Mouse (Mus musculus): ENCODE results near the gene Cebpe. TPM values are rescaled to one million over a fixed set of nuclear protein-coding genes. Genes with fewer than 3 reads are reported as not detected.

Cebpe gene
- polyA plus RNA-seq, 1 experiment from 2014 or later: 0.15 TPM

DNA sequence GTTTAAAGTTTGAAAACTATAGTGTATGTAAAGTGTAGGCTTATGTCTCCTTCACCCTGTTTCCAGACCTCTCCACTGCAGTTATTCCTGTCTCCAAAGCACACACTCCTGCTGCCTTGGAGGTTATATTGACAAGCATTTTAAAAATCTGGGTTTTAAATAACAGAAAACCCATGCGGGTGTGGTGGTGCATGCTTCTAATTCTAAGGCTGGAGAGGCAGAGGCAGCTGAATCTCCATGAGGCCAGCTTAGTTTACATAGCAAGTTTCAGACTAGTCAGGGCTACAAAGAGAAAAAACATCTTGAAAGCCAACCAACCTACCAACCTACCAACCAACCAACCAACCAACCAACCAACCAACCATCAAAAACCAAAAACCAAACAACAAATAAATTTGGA is 3.4 kb upstream of the Cebpe start:
- ATAC-seq (ENCODE audit: low FRiP score, low read depth): no peak
- Histone ChIP-seq H3K4me1 (0 out of 2 replicates have a peak, but pooled peaks cover 7% of the 10 kb centered on the region), H3K27me3 (replicated peaks) (no peaks in the 10 kb centered on the region), H3K4me2 (replicated peaks) (peak overlapping the region; percentile 64; the same call in 1 of the 2 replicates), H3K9me3 (no peaks in the 10 kb centered on the region), H3K36me3 (no peaks in the 10 kb centered on the region), H3K9ac (no peak overlapping the region), H3K4me3 (no peak overlapping the region), H3K27ac (no peak overlapping the region)
- WGBS: 86% methylated on average over 1 of the region's 1 CpGs

GRCm38 (mm10) chr14:54714617-54715081 is 2.7 kb upstream of the Cebpe start:
- Histone ChIP-seq H3K4me3 (peak overlapping the region; percentile 27), H3K27ac (no peak overlapping the region), H3K9ac (peak overlapping the region; percentile 17; the same call in 1 of the 2 replicates), H3K36me3 (no peaks in the 10 kb centered on the region), H3K4me1 (0 out of 2 replicates have a peak, but pooled peaks cover 7% of the 10 kb centered on the region), H3K4me2 (replicated peaks) (peak overlapping the region; percentile 64), H3K9me3 (no peaks in the 10 kb centered on the region), H3K27me3 (replicated peaks) (no peaks in the 10 kb centered on the region)
- peak; percentile 69 for ATAC-seq (ENCODE audit: low FRiP score, low read depth)
- 3% methylated on average over 15 of the region's 15 CpGs for WGBS

GRCm38 (mm10) chr14:54714121-54714520 is 2.1 kb upstream of the Cebpe start:
- Histone ChIP-seq H3K27ac (no peak overlapping the region), H3K27me3 (replicated peaks) (no peaks in the 10 kb centered on the region), H3K4me1 (0 out of 2 replicates have a peak, but pooled peaks cover 7% of the 10 kb centered on the region), H3K9me3 (no peaks in the 10 kb centered on the region), H3K4me2 (replicated peaks) (peak overlapping the region; percentile 64), H3K9ac (peak overlapping the region; percentile 17; the same call in 1 of the 2 replicates), H3K36me3 (no peaks in the 10 kb centered on the region), H3K4me3 (peak overlapping the region; percentile 27)
- ATAC-seq (ENCODE audit: low FRiP score, low read depth): peak; percentile 79
- WGBS: 2% methylated on average over 13 of the region's 13 CpGs

GRCm38 (mm10) chr14:54712861-54713260 is 887 bp upstream of the Cebpe start:
- H3K36me3 ChIP-seq: no peaks in the 10 kb centered on the region
- H3K9me3 ChIP-seq: no peaks in the 10 kb centered on the region
- no peak overlapping the region for H3K27ac ChIP-seq
- H3K4me3 ChIP-seq: no peak overlapping the region
- H3K4me2 ChIP-seq (replicated peaks): no peak overlapping the region
- 79% methylated on average over 8 of the region's 8 CpGs for WGBS
- no peak for ATAC-seq (ENCODE audit: low FRiP score, low read depth)
- H3K9ac ChIP-seq: no peak overlapping the region
- H3K27me3 ChIP-seq (replicated peaks): no peaks in the 10 kb centered on the region
- 0 out of 2 replicates have a peak, but pooled peaks cover 7% of the 10 kb centered on the region for H3K4me1 ChIP-seq

DNA sequence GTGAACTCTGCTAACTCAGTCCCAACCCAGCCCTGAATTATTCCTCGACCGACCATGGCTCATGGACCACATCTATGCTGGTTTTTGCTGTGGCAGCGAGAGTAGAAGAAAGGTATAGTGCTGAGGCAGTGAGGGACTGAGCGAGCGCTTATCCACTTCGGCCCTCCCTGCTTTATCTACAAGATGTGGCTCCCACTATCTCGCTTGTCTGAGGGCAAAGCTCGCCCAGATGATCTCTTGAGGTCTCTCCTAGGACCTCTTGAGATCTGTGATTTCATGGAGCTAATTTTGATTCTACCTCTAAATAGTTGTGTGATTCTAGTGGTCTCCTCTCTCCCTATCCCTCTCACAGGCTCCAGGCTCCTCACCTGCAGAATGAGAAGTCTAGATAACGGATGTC is 2.9 kb downstream of the Cebpe start:
- no peak overlapping the region for H3K4me2 ChIP-seq (replicated peaks)
- H3K4me3 ChIP-seq: no peak overlapping the region
- H3K9me3 ChIP-seq: no peaks in the 10 kb centered on the region
- WGBS: 82% methylated on average over 9 of the region's 9 CpGs
- H3K9ac ChIP-seq: no peak overlapping the region
- H3K4me1 ChIP-seq: no peaks in the 10 kb centered on the region
- H3K36me3 ChIP-seq: no peaks in the 10 kb centered on the region
- no peaks in the 10 kb centered on the region for H3K27me3 ChIP-seq (replicated peaks)
- H3K27ac ChIP-seq: no peak overlapping the region
- ATAC-seq (ENCODE audit: low FRiP score, low read depth): no peak

DNA sequence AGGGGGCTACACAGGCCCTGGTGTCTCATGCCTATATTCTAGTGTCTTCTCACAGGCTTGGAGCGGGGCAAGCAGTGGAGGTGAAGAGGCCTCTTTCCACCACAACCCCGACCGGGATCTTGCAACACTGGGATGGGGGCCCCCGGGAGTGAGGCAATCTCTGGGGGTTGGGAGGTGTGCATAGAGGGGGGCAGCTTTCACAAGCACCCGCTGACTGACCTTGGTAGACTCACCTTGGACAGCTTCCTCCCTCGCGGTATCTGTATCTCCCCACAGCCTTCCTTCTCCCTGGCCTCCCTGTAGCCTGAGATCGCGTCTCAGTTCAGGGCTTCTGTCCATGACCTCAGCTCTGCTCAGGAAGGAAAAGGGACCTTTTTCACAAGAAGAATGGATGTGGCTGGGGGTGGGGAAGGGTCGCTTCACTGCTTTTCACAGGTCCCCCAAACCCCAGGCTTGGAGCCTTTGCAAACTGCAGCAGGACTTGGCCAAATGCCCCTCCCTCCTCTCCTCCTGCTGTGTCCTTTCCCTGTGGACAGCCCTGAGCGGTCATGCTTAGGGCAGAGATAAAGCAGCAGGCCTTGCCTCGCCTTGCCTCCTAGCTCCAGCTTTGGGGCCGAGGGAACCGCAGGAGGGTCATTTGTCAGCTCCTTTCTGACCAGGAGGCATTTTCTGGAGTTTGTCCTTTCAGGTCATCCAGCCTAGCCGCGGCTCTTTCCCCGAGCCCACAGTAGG is 5.2 kb downstream of the Cebpe start:
- Histone ChIP-seq H3K4me3 (no peak overlapping the region), H3K27ac (no peak overlapping the region), H3K9ac (no peak overlapping the region), H3K27me3 (replicated peaks) (no peaks in the 10 kb centered on the region), H3K9me3 (no peaks in the 10 kb centered on the region), H3K4me1 (no peaks in the 10 kb centered on the region), H3K4me2 (replicated peaks) (no peak overlapping the region), H3K36me3 (no peaks in the 10 kb centered on the region)
- 67% methylated on average over 17 of the region's 17 CpGs for WGBS
- no peak for ATAC-seq (ENCODE audit: low FRiP score, low read depth)

- 61% methylated on average over 5 of the region's 5 CpGs for WGBS
- H3K4me2 ChIP-seq (replicated peaks): no peak overlapping the region
- H3K4me3 ChIP-seq: no peak overlapping the region
- H3K9ac ChIP-seq: no peak overlapping the region
- H3K27me3 ChIP-seq (replicated peaks): no peaks in the 10 kb centered on the region
- no peak for ATAC-seq (ENCODE audit: low FRiP score, low read depth)
- H3K4me1 ChIP-seq: no peaks in the 10 kb centered on the region
- no peaks in the 10 kb centered on the region for H3K36me3 ChIP-seq
- no peaks in the 10 kb centered on the region for H3K9me3 ChIP-seq
- no peak overlapping the region for H3K27ac ChIP-seq
Observed at GRCm38 (mm10) chr14:54705844-54706243, 6.1 kb downstream of the Cebpe start.

DNA sequence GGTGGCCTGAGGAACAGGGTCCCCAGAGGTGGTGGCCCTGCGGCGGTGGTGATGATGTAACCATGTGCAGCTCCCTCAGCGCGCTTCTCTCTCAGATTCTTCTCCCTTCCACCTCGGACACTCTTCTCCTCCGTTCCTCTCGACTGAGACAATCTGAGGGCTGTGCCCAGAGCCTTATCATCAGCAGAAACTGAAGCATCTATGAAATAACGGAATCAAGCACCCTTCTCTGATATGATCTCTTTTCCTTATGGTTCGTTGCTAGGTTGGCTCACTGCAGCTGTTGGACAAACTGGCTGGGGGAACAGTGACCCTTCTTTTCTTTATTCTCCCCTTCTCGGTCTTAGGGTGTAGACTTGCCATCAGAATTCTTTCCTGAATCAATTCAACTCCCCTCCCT is 8.8 kb downstream of the Cebpe start:
- H3K27ac ChIP-seq: no peak overlapping the region
- no peaks in the 10 kb centered on the region for H3K27me3 ChIP-seq (replicated peaks)
- H3K36me3 ChIP-seq: no peaks in the 10 kb centered on the region
- ATAC-seq (ENCODE audit: low FRiP score, low read depth): no peak
- H3K4me1 ChIP-seq: no peaks in the 10 kb centered on the region
- H3K4me3 ChIP-seq: no peak overlapping the region
- 75% methylated on average over 10 of the region's 10 CpGs for WGBS
- no peak overlapping the region for H3K9ac ChIP-seq
- no peaks in the 10 kb centered on the region for H3K9me3 ChIP-seq
- no peak overlapping the region for H3K4me2 ChIP-seq (replicated peaks)

DNA sequence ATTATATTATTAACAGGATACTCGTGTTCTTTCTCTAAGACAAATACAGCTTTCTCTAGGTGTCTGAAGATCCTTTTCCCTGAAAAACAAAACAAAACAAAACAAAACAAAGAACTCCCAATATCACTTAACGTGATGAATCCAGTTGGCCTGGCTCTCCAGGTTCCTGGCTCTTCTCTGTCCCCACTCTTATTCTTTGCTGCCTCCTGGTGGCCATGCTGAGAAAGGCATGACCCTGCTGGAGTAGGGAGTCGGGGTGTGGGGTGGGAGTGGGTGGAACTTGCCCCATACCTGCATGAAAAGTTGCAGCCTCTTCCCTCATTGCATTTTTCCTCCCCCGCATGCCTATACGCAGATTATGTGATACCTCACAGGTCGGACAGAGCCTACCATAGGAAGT is 10.7 kb downstream of the Cebpe start:
- Histone ChIP-seq H3K4me1 (no peaks in the 10 kb centered on the region), H3K36me3 (no peaks in the 10 kb centered on the region), H3K4me3 (no peak overlapping the region), H3K9me3 (no peaks in the 10 kb centered on the region), H3K27me3 (replicated peaks) (no peaks in the 10 kb centered on the region), H3K9ac (no peak overlapping the region), H3K4me2 (replicated peaks) (no peak overlapping the region), H3K27ac (no peak overlapping the region)
- no peak for ATAC-seq (ENCODE audit: low FRiP score, low read depth)
- 11% methylated on average over 6 of the region's 6 CpGs for WGBS

GRCm38 (mm10) chr14:54699586-54699985 is 12.4 kb downstream of the Cebpe start:
- 47% methylated on average over 3 of the region's 3 CpGs for WGBS
- Histone ChIP-seq H3K4me1 (no peaks in the 10 kb centered on the region), H3K27me3 (replicated peaks) (no peaks in the 10 kb centered on the region), H3K4me3 (no peak overlapping the region), H3K27ac (no peak overlapping the region), H3K9ac (no peak overlapping the region), H3K4me2 (replicated peaks) (no peak overlapping the region), H3K9me3 (no peaks in the 10 kb centered on the region), H3K36me3 (0 out of 2 replicates have a peak, but pooled peaks cover 4% of the 10 kb centered on the region)
- ATAC-seq (ENCODE audit: low FRiP score, low read depth): no peak

DNA sequence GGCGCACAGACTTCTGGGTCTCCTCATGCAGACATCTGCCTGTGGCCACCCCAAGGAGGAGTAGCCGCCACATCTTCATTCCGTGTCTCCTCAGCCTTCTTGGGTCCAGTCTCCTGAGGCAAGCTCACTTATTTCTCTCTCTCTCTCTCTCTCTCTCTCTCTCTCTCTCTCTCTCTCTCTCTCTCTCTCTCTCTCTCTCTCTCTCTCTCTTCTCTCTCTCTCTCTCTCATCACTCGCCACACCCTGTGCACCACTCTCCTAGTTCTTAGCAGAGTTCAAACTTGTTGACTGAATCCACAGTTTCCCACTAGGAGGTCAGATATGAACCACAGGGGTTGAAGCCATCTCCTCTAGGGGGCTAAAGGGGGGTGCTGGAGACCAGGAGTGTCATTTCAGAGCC is 13.2 kb downstream of the Cebpe start, which contains the start of gene Gm29776:
Gm29776 (minus strand) TSS at position 101 of the 400 bp plus-strand sequence.
- no peak for ATAC-seq (ENCODE audit: low FRiP score, low read depth)
- Histone ChIP-seq H3K4me2 (replicated peaks) (no peak within 1 kb of the TSS), H3K9me3 (no peaks in the 10 kb centered on the region), H3K27me3 (replicated peaks) (no peaks in the 10 kb centered on the region), H3K4me3 (no peak within 1 kb of the TSS), H3K4me1 (no peaks in the 10 kb centered on the region), H3K36me3 (peaks cover 7% of the 10 kb centered on the region; the same call in 1 of the 2 replicates), H3K9ac (0 out of 2 replicates have a peak within 1 kb of the TSS, but pooled peaks have one; percentile 29), H3K27ac (no peak within 1 kb of the TSS)
- 85% methylated on average over 4 of the region's 4 CpGs for WGBS

DNA sequence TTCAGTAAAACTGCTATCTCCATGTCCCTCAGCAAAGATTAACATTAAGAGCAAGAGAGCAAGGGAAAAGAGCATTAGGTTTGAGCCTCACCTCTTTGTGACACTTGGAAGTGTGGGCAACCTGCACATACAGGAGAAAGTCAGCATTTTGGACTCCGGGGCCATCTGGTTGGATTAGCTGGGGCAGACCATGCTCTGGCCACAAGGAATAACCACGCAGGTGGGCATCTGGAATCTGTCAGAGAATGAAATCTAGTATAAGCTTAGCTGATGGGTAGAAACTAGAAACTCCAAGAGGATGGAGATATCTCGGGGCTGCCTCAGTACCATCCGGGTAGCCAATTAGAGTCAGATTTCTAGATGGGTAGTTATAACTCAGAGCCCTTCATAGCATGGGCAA is 15.2 kb downstream of the Cebpe start:
- 84% methylated on average over 4 of the region's 4 CpGs for WGBS
- H3K9ac ChIP-seq: no peak overlapping the region
- no peaks in the 10 kb centered on the region for H3K9me3 ChIP-seq
- H3K36me3 ChIP-seq: peaks cover 16% of the 10 kb centered on the region
- no peak overlapping the region for H3K27ac ChIP-seq
- no peaks in the 10 kb centered on the region for H3K4me1 ChIP-seq
- H3K4me3 ChIP-seq: no peak overlapping the region
- ATAC-seq (ENCODE audit: low FRiP score, low read depth): no peak
- H3K4me2 ChIP-seq (replicated peaks): no peak overlapping the region
- no peaks in the 10 kb centered on the region for H3K27me3 ChIP-seq (replicated peaks)

DNA sequence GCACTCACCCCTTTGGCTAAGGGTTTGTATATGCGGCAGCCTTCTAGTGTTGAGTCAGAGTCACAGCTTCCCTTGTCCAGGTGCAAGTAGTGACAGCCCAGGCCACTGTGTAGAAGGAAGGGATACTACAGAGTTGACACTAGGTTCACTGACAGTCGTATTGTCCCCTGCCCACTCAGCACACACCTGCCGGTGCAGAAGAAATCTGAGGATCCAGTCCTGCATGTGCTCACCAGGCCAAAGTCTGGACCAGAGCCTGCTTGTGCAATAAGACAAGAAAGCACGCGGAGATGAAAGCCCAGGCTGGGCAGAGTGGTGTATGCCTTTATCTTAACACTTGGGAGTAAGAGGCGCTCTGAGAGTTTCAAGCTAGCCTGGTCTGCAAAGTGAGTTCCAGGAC is 16.9 kb downstream of the Cebpe start:
- H3K9me3 ChIP-seq: no peaks in the 10 kb centered on the region
- 85% methylated on average over 6 of the region's 6 CpGs for WGBS
- H3K9ac ChIP-seq: no peak overlapping the region
- H3K36me3 ChIP-seq: peaks cover 26% of the 10 kb centered on the region
- no peak overlapping the region for H3K4me2 ChIP-seq (replicated peaks)
- H3K27me3 ChIP-seq (replicated peaks): no peaks in the 10 kb centered on the region
- H3K27ac ChIP-seq: no peak overlapping the region
- no peaks in the 10 kb centered on the region for H3K4me1 ChIP-seq
- H3K4me3 ChIP-seq: no peak overlapping the region
- ATAC-seq (ENCODE audit: low FRiP score, low read depth): no peak

Measured in neural tube, embryonic 12.5 days (tissue).